ENCODE assay signal across 31 mouse cellular contexts in genomic region chrX:164965750-164966448, GRCm38 (mm10). TPM values are rescaled to one million over a fixed set of nuclear protein-coding genes. Genes with fewer than 3 reads are reported as not detected.
"Had no signal": no experiment of that assay in that cellular context is flagged by ENCODE, and none has a peak within 500 bp of the region (broad histone marks: within the 10 kb centered on the region; RNA-seq: fewer than 3 reads in every experiment).

No protein-coding gene starts in this region.

- ATAC-seq: inflammation-experienced regulatory T-cells, adult 6 months; intestine, embryonic 16.5 days had no signal

- H3K27ac ChIP-seq: layer of hippocampus, adult 2 months; liver, embryonic 13.5 days; macrophage; stomach, postnatal 0 days had no signal

- H3K9ac ChIP-seq: liver, embryonic 13.5 days had no signal

- H3K4me2 ChIP-seq: liver, embryonic 13.5 days; midbrain, embryonic 11.5 days had no signal

- H3K4me3 ChIP-seq: layer of hippocampus, adult 2 months; liver, embryonic 13.5 days had no signal

- H3K9me3 ChIP-seq: liver, embryonic 13.5 days had no signal

- H3K4me1 ChIP-seq: liver, embryonic 13.5 days had no signal

- H3K27me3 ChIP-seq: liver, embryonic 13.5 days had no signal

- DNase-seq: kidney, adult 18-20 months; kidney, adult 9 months; kidney, postnatal 25 days; layer of hippocampus, adult 9-11 months; liver, embryonic 13.5 days; midbrain, embryonic 14.5 days; thymus, adult 2 months; thymus, postnatal 25 days had no signal

RNA-seq across cellular contexts. Expression of gene Gm17604, which starts 38.7 kb away (rescaled TPM):
- total RNA-seq: layer of hippocampus, adult 2 months; layer of hippocampus, postnatal 25 days; left cerebral cortex, adult 18-20 months; left cerebral cortex, postnatal 10 days; left cerebral cortex, postnatal 36 days; liver, adult 2 months; megakaryocyte-erythroid progenitor cell, adult 5-6 weeks; midbrain, postnatal 0 days had no signal
- polyA plus RNA-seq: inflammation-experienced regulatory T-cells, adult 6 months; intestine, embryonic 16.5 days; kidney, embryonic 16.5 days; large intestine, adult 2 months; limb, embryonic 11.5 days; limb, embryonic 14.5 days; liver, adult 2 months; liver, embryonic 13.5 days; liver, embryonic 16.5 days; macrophage; midbrain, embryonic 11.5 days; midbrain, embryonic 14.5 days; midbrain, postnatal 0 days; neural tube, embryonic 11.5 days; neural tube, embryonic 14.5 days; small intestine, adult 2 months; spleen, adult 2 months; stomach, embryonic 14.5 days; stomach, postnatal 0 days; thymus, adult 2 months had no signal
